In the genomic region with DNA sequence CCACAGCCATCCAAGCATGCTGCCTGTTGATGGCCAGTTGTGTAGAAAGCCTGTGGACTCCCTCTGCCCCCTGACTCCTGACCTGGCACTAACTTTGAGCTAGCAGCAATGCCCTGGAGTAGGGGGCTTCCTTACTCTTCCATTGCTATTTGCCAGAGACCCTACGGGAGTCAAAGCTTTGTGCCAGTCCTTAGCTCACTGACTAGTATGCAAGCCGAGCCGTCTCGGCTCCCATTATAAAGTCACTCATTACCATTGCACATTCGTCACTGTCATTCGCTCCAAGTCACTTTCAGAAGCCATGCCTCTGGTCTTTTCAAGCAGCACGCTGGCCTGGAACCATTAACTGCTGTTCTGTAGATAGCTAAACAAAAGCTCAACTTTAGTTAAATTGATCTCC, we compare ENCODE assay signal across 27 mouse cellular contexts.
DNase-seq lines count a peak whose midpoint lies in the region; ATAC-seq lines count a peak whose summit lies in the region.
"Had no signal": no experiment of that assay in that cellular context is flagged by ENCODE, and none has a peak within 500 bp of the region (broad histone marks: within the 10 kb centered on the region; RNA-seq: fewer than 3 reads in every experiment).

No protein-coding gene starts in this region.

- peaks cover 8% of the 10 kb centered on the region; the same call in 1 of the 2 replicates for H3K36me3 ChIP-seq in kidney, embryonic 15.5 days
- no peaks in the 10 kb centered on the region for H3K36me3 ChIP-seq in neural tube, embryonic 14.5 days (ENCODE audit: control insufficient read depth, insufficient read depth, low read length)
- no peaks in the 10 kb centered on the region for H3K36me3 ChIP-seq in hindbrain, embryonic 14.5 days (replicated peaks; ENCODE audit: control insufficient read depth, insufficient read depth)
- H3K36me3 ChIP-seq in forebrain, embryonic 12.5 days (replicated peaks) = 0 out of 2 replicates have a peak, but pooled peaks cover 3% of the 10 kb centered on the region
- H3K36me3 ChIP-seq: embryonic facial prominence, embryonic 13.5 days; G1E; intestine, embryonic 15.5 days had no signal

- peaks cover 13% of the 10 kb centered on the region for H3K4me1 ChIP-seq in kidney, embryonic 15.5 days
- no peaks in the 10 kb centered on the region for H3K4me1 ChIP-seq in neural tube, embryonic 14.5 days (ENCODE audit: control insufficient read depth, insufficient read depth, low read length)
- peaks cover 11% of the 10 kb centered on the region for H3K4me1 ChIP-seq in hindbrain, embryonic 14.5 days (replicated peaks; ENCODE audit: control insufficient read depth, insufficient read depth, low read length)
- H3K4me1 ChIP-seq in forebrain, embryonic 12.5 days = peaks cover 6% of the 10 kb centered on the region
- H3K4me1 ChIP-seq: embryonic facial prominence, embryonic 13.5 days; intestine, embryonic 15.5 days had no signal

- H3K9me3 ChIP-seq in kidney, embryonic 15.5 days (replicated peaks) = no peaks in the 10 kb centered on the region
- H3K9me3 ChIP-seq in neural tube, embryonic 14.5 days (ENCODE audit: control insufficient read depth, low read length) = no peaks in the 10 kb centered on the region
- no peaks in the 10 kb centered on the region for H3K9me3 ChIP-seq in hindbrain, embryonic 14.5 days (ENCODE audit: control insufficient read depth, low read length)
- H3K9me3 ChIP-seq in forebrain, embryonic 12.5 days = no peaks in the 10 kb centered on the region
- H3K9me3 ChIP-seq: embryonic facial prominence, embryonic 13.5 days; forebrain, embryonic 13.5 days; intestine, embryonic 15.5 days had no signal

- H3K4me3 ChIP-seq in kidney, embryonic 15.5 days (replicated peaks) = no peak overlapping the region
- H3K4me3 ChIP-seq in neural tube, embryonic 14.5 days (ENCODE audit: low read depth, low read length) = no peak overlapping the region
- no peak overlapping the region for H3K4me3 ChIP-seq in hindbrain, embryonic 14.5 days (replicated peaks; ENCODE audit: low read length)
- H3K4me3 ChIP-seq in forebrain, embryonic 12.5 days (replicated peaks) = no peak overlapping the region
- H3K4me3 ChIP-seq: embryonic facial prominence, embryonic 13.5 days; erythroblast, embryonic 14.5 days; forebrain, embryonic 13.5 days; intestine, embryonic 15.5 days; left cerebral cortex, adult 2 months had no signal

- no peak overlapping the region for H3K4me2 ChIP-seq in kidney, embryonic 15.5 days
- no peak overlapping the region for H3K4me2 ChIP-seq in neural tube, embryonic 14.5 days (ENCODE audit: low read depth, low read length)
- no peak overlapping the region for H3K4me2 ChIP-seq in hindbrain, embryonic 14.5 days (replicated peaks)
- H3K4me2 ChIP-seq in forebrain, embryonic 12.5 days = no peak overlapping the region
- H3K4me2 ChIP-seq: embryonic facial prominence, embryonic 13.5 days; forebrain, embryonic 13.5 days; intestine, embryonic 15.5 days; lung, embryonic 14.5 days had no signal

- no peak overlapping the region for H3K9ac ChIP-seq in kidney, embryonic 15.5 days
- no peak overlapping the region for H3K9ac ChIP-seq in neural tube, embryonic 14.5 days (replicated peaks; ENCODE audit: low read depth, low read length)
- H3K9ac ChIP-seq in hindbrain, embryonic 14.5 days = no peak overlapping the region
- no peak overlapping the region for H3K9ac ChIP-seq in forebrain, embryonic 12.5 days
- H3K9ac ChIP-seq: embryonic facial prominence, embryonic 13.5 days; forebrain, embryonic 13.5 days; intestine, embryonic 15.5 days; liver, embryonic 14.5 days; lung, embryonic 14.5 days had no signal

- WGBS in kidney, embryonic 15.5 days = 29% methylated on average over 7 of the region's 7 CpGs
- WGBS in neural tube, embryonic 14.5 days = 15% methylated on average over 7 of the region's 7 CpGs
- WGBS in hindbrain, embryonic 14.5 days = 12% methylated on average over 7 of the region's 7 CpGs
- 53% methylated on average over 7 of the region's 7 CpGs for WGBS in forebrain, embryonic 12.5 days

- peak overlapping the region; percentile 23; the same call in 1 of the 2 replicates for H3K27ac ChIP-seq in kidney, embryonic 15.5 days
- no peak overlapping the region for H3K27ac ChIP-seq in neural tube, embryonic 14.5 days (ENCODE audit: low read depth, low read length)
- H3K27ac ChIP-seq in hindbrain, embryonic 14.5 days = no peak overlapping the region
- no peak overlapping the region for H3K27ac ChIP-seq in forebrain, embryonic 12.5 days
- H3K27ac ChIP-seq: embryonic facial prominence, embryonic 13.5 days; forebrain, embryonic 13.5 days; intestine, embryonic 15.5 days; left cerebral cortex, adult 2 months; liver, embryonic 14.5 days had no signal

- H3K27me3 ChIP-seq in kidney, embryonic 15.5 days = no peaks in the 10 kb centered on the region
- no peaks in the 10 kb centered on the region for H3K27me3 ChIP-seq in neural tube, embryonic 14.5 days (ENCODE audit: control insufficient read depth, insufficient read depth, low read length)
- no peaks in the 10 kb centered on the region for H3K27me3 ChIP-seq in hindbrain, embryonic 14.5 days (ENCODE audit: control insufficient read depth, insufficient read depth, low read length)
- H3K27me3 ChIP-seq in forebrain, embryonic 12.5 days = no peaks in the 10 kb centered on the region
- H3K27me3 ChIP-seq: CH12.LX; embryonic facial prominence, embryonic 13.5 days; forebrain, embryonic 13.5 days; intestine, embryonic 15.5 days; Patski had no signal

- ATAC-seq in kidney, embryonic 15.5 days (replicated peaks; ENCODE audit: low FRiP score) = peak; percentile 78
- ATAC-seq in neural tube, embryonic 14.5 days (ENCODE audit: low read depth) = peak; percentile 24; the same call in 1 of the 2 replicates
- ATAC-seq in hindbrain, embryonic 14.5 days (ENCODE audit: low FRiP score) = peak; percentile 59; the same call in 1 of the 2 replicates
- ATAC-seq in forebrain, embryonic 12.5 days (ENCODE audit: low FRiP score) = no peak
- ATAC-seq: forebrain, embryonic 13.5 days; intestine, embryonic 15.5 days; midbrain, embryonic 16.5 days; Patski had no signal

- no peak for DNase-seq in kidney, adult 9 months
- no peak for DNase-seq in neural tube, embryonic 10.5 days (ENCODE audit: extremely low spot score, low spot score)
- DNase-seq in hindbrain, embryonic 14.5 days (ENCODE audit: low spot score) = no peak
- DNase-seq in lung, postnatal 14 days = no peak
- DNase-seq: adrenal gland, postnatal 36 days; B cell, adult 2 months; cerebellum, adult 9-11 months; gastrocnemius, postnatal 36 days; heart, postnatal 4 days; lung, embryonic 14.5 days; lung, postnatal 36 days; right cerebral cortex, postnatal 14 days; spleen, adult 18-20 months; thymus, postnatal 14 days had no signal
